In the genomic region with DNA sequence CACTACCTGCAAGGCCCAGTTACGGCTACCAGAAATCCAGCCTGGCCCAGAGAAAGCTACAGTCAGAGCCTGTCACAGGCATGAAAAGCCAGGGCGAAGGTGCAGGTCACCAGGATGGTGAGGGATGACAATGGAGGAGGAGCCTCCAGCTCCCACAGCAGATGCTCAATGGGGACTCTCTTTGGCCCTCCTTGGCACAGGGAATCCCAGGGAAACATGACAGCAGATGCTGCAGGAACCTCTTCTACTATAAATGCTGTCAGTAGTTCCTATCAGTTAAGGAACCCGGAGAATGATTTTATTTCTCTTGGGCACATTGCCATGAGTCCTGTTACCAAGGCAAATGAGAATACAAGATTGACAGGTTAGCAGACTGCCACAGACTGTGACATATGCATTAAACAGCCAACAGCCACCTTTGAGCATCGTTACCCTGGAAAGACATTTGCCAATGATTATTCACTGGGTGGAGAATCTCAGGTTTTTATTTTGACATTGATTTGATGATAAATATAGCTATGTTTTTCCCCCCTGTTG, we compare ENCODE assay signal across 23 mouse cellular contexts. TPM values are rescaled to one million over a fixed set of nuclear protein-coding genes. Genes with fewer than 3 reads are reported as not detected.
DNase-seq lines count a peak whose midpoint lies in the region; ATAC-seq lines count a peak whose summit lies in the region.
"Had no signal": no experiment of that assay in that cellular context is flagged by ENCODE, and none has a peak within 500 bp of the region (broad histone marks: within the 10 kb centered on the region; RNA-seq: fewer than 3 reads in every experiment).

No protein-coding gene starts in this region.

- H3K4me1 ChIP-seq in forebrain, embryonic 13.5 days, result peaks cover 3% of the 10 kb centered on the region; the same call in 1 of the 2 replicates
- no peaks in the 10 kb centered on the region for H3K4me1 ChIP-seq in forebrain, embryonic 10.5 days
- no peaks in the 10 kb centered on the region for H3K4me1 ChIP-seq in midbrain, embryonic 14.5 days (ENCODE audit: control insufficient read depth, insufficient read depth, low read length)
- H3K4me1 ChIP-seq in midbrain, embryonic 13.5 days (replicated peaks), result no peaks in the 10 kb centered on the region
- H3K4me1 ChIP-seq in forebrain, embryonic 16.5 days (replicated peaks; ENCODE audit: control insufficient read depth, insufficient read depth, low read length), result peaks cover 9% of the 10 kb centered on the region
- H3K4me1 ChIP-seq: embryonic facial prominence, embryonic 15.5 days; hindbrain, embryonic 12.5 days; hindbrain, embryonic 15.5 days had no signal

- H3K4me3 ChIP-seq in forebrain, embryonic 13.5 days, result no peak overlapping the region
- no peak overlapping the region for H3K4me3 ChIP-seq in forebrain, embryonic 10.5 days
- H3K4me3 ChIP-seq in midbrain, embryonic 14.5 days (replicated peaks; ENCODE audit: low read depth, low read length), result no peak overlapping the region
- H3K4me3 ChIP-seq in midbrain, embryonic 13.5 days (replicated peaks), result no peak overlapping the region
- no peak overlapping the region for H3K4me3 ChIP-seq in forebrain, embryonic 16.5 days (replicated peaks; ENCODE audit: low read length)
- H3K4me3 ChIP-seq: embryonic facial prominence, embryonic 12.5 days; embryonic facial prominence, embryonic 15.5 days; heart, adult 2 months; hindbrain, embryonic 12.5 days; hindbrain, embryonic 15.5 days had no signal

- no peak overlapping the region for H3K9ac ChIP-seq in forebrain, embryonic 13.5 days
- H3K9ac ChIP-seq in midbrain, embryonic 14.5 days (replicated peaks; ENCODE audit: low read length), result no peak overlapping the region
- no peak overlapping the region for H3K9ac ChIP-seq in midbrain, embryonic 13.5 days (replicated peaks)
- H3K9ac ChIP-seq in forebrain, embryonic 16.5 days (replicated peaks; ENCODE audit: low read depth, low read length), result no peak overlapping the region
- H3K9ac ChIP-seq: embryonic facial prominence, embryonic 12.5 days; embryonic facial prominence, embryonic 15.5 days; hindbrain, embryonic 12.5 days; hindbrain, embryonic 15.5 days had no signal

- H3K27ac ChIP-seq in forebrain, embryonic 13.5 days, result peak overlapping the region; percentile 76
- H3K27ac ChIP-seq in forebrain, embryonic 10.5 days, result no peak overlapping the region
- H3K27ac ChIP-seq in midbrain, embryonic 14.5 days (replicated peaks; ENCODE audit: low read depth, low read length), result no peak overlapping the region
- H3K27ac ChIP-seq in midbrain, embryonic 13.5 days, result no peak overlapping the region
- peak overlapping the region; percentile 46 for H3K27ac ChIP-seq in forebrain, embryonic 16.5 days (ENCODE audit: low read length)
- H3K27ac ChIP-seq: embryonic facial prominence, embryonic 12.5 days; embryonic facial prominence, embryonic 15.5 days; heart, adult 2 months; hindbrain, embryonic 12.5 days; hindbrain, embryonic 15.5 days had no signal

- H3K27me3 ChIP-seq in forebrain, embryonic 13.5 days, result no peaks in the 10 kb centered on the region
- H3K27me3 ChIP-seq in forebrain, embryonic 10.5 days (ENCODE audit: poor library complexity, severe bottlenecking), result no peaks in the 10 kb centered on the region
- H3K27me3 ChIP-seq in midbrain, embryonic 14.5 days (ENCODE audit: control insufficient read depth, insufficient read depth, low read length), result no peaks in the 10 kb centered on the region
- H3K27me3 ChIP-seq in midbrain, embryonic 13.5 days, result no peaks in the 10 kb centered on the region
- H3K27me3 ChIP-seq in forebrain, embryonic 16.5 days (replicated peaks; ENCODE audit: control insufficient read depth, insufficient read depth, low read length), result no peaks in the 10 kb centered on the region
- H3K27me3 ChIP-seq: embryonic facial prominence, embryonic 12.5 days; embryonic facial prominence, embryonic 15.5 days; hindbrain, embryonic 12.5 days; hindbrain, embryonic 15.5 days had no signal

- no peaks in the 10 kb centered on the region for H3K9me3 ChIP-seq in forebrain, embryonic 13.5 days (replicated peaks)
- no peaks in the 10 kb centered on the region for H3K9me3 ChIP-seq in forebrain, embryonic 10.5 days
- H3K9me3 ChIP-seq in midbrain, embryonic 14.5 days (ENCODE audit: control insufficient read depth, low read length), result no peaks in the 10 kb centered on the region
- no peaks in the 10 kb centered on the region for H3K9me3 ChIP-seq in midbrain, embryonic 13.5 days
- no peaks in the 10 kb centered on the region for H3K9me3 ChIP-seq in forebrain, embryonic 16.5 days (ENCODE audit: control insufficient read depth, low read length)
- H3K9me3 ChIP-seq: embryonic facial prominence, embryonic 12.5 days; embryonic facial prominence, embryonic 15.5 days; hindbrain, embryonic 12.5 days; hindbrain, embryonic 15.5 days had no signal

- no peaks in the 10 kb centered on the region for H3K36me3 ChIP-seq in forebrain, embryonic 13.5 days (ENCODE audit: poor library complexity, severe bottlenecking)
- no peaks in the 10 kb centered on the region for H3K36me3 ChIP-seq in forebrain, embryonic 10.5 days (replicated peaks)
- H3K36me3 ChIP-seq in midbrain, embryonic 14.5 days (ENCODE audit: control insufficient read depth, insufficient read depth, low read length), result no peaks in the 10 kb centered on the region
- no peaks in the 10 kb centered on the region for H3K36me3 ChIP-seq in midbrain, embryonic 13.5 days
- H3K36me3 ChIP-seq in forebrain, embryonic 16.5 days (ENCODE audit: control insufficient read depth, insufficient read depth), result no peaks in the 10 kb centered on the region
- H3K36me3 ChIP-seq: embryonic facial prominence, embryonic 12.5 days; embryonic facial prominence, embryonic 15.5 days; hindbrain, embryonic 12.5 days; hindbrain, embryonic 15.5 days had no signal

- no peak overlapping the region for H3K4me2 ChIP-seq in forebrain, embryonic 13.5 days
- no peak overlapping the region for H3K4me2 ChIP-seq in midbrain, embryonic 14.5 days (ENCODE audit: low read length)
- no peak overlapping the region for H3K4me2 ChIP-seq in midbrain, embryonic 13.5 days (replicated peaks)
- H3K4me2 ChIP-seq in forebrain, embryonic 16.5 days (ENCODE audit: low read length), result no peak overlapping the region
- H3K4me2 ChIP-seq: embryonic facial prominence, embryonic 12.5 days; embryonic facial prominence, embryonic 15.5 days; heart, embryonic 11.5 days; hindbrain, embryonic 12.5 days; hindbrain, embryonic 15.5 days had no signal

- WGBS in forebrain, embryonic 13.5 days, result 67% methylated on average over 4 of the region's 4 CpGs
- 83% methylated on average over 4 of the region's 4 CpGs for WGBS in forebrain, embryonic 10.5 days
- WGBS in midbrain, embryonic 14.5 days, result 62% methylated on average over 4 of the region's 4 CpGs
- WGBS in midbrain, embryonic 13.5 days, result 75% methylated on average over 4 of the region's 4 CpGs
- WGBS in forebrain, embryonic 16.5 days, result 43% methylated on average over 4 of the region's 4 CpGs

- no peak for DNase-seq in forebrain, embryonic 10.5 days (ENCODE audit: extremely low spot score, low spot score)
- peak; percentile 67 for DNase-seq in heart, adult 11 months
- no peak for DNase-seq in heart, adult 9 months (ENCODE audit: low spot score in 2 of 2)
- peak; percentile 8 for DNase-seq in midbrain, embryonic 14.5 days
- DNase-seq in kidney, adult 18-20 months, result no peak
- DNase-seq: adrenal gland, adult 8-10 months; adrenal gland, postnatal 25 days; cerebellum, adult 11 months; cerebellum, adult 2 months; cerebellum, adult 9-11 months; cerebellum, postnatal 25 days; gastrocnemius, postnatal 25 days; heart, adult 2 months had no signal

- ATAC-seq in forebrain, embryonic 13.5 days, result peak; percentile 74
- ATAC-seq in midbrain, embryonic 14.5 days (ENCODE audit: low FRiP score, low TSS enrichment), result no peak
- no peak for ATAC-seq in midbrain, embryonic 13.5 days
- ATAC-seq in forebrain, embryonic 16.5 days, result peak; percentile 83
- ATAC-seq: activated CD4-positive, CD25-positive, alpha-beta regulatory T cell, adult 4 months; intestine, postnatal 0 days had no signal

RNA-seq across cellular contexts. Expression of a gene that starts 51.0 kb away (rescaled TPM):
- polyA plus RNA-seq in forebrain, embryonic 13.5 days (2015; fragmentation: Nextera tagmentation; extraction: Ambion mirVana), result 3.4 and 4.4 TPM in 2 replicates
- polyA plus RNA-seq in forebrain, embryonic 10.5 days (2016; fragmentation: Nextera tagmentation; extraction: Ambion mirVana), result 0.16 and 0.32 TPM in 2 replicates
- polyA plus RNA-seq in midbrain, embryonic 14.5 days (2014; fragmentation: Nextera tagmentation; extraction: Ambion mirVana), result 17.8 and 18.3 TPM in 2 replicates
- 8.1 and 10.6 TPM in 2 replicates for polyA plus RNA-seq in midbrain, embryonic 13.5 days (2015; fragmentation: Nextera tagmentation; extraction: Ambion mirVana)
- polyA plus RNA-seq in forebrain, embryonic 16.5 days (2015; fragmentation: Nextera tagmentation; extraction: Ambion mirVana), result 7.5 and 12.3 TPM in 2 replicates
- polyA plus RNA-seq: activated CD4-positive, CD25-positive, alpha-beta regulatory T cell, adult 4 months had no signal

Comparison
In these comparisons a context has a peak if more than half of its experiments do, and no peak if none do; other contexts are left out.
1. H3K27ac ChIP-seq: peak in forebrain, embryonic 13.5 days (single experiment) and forebrain, embryonic 16.5 days (single experiment); none in forebrain, embryonic 10.5 days (single experiment), midbrain, embryonic 14.5 days (single experiment) and midbrain, embryonic 13.5 days (single experiment).
2. DNase-seq: peak in heart, adult 11 months (single experiment) and midbrain, embryonic 14.5 days (single experiment); none in forebrain, embryonic 10.5 days (single experiment), heart, adult 9 months (0 of 2) and kidney, adult 18-20 months (single experiment).
3. ATAC-seq: peak in forebrain, embryonic 13.5 days (single experiment) and forebrain, embryonic 16.5 days (single experiment); none in midbrain, embryonic 14.5 days (single experiment) and midbrain, embryonic 13.5 days (single experiment).